Mouse (Mus musculus): ENCODE measurements around the gene Osm.

DNA sequence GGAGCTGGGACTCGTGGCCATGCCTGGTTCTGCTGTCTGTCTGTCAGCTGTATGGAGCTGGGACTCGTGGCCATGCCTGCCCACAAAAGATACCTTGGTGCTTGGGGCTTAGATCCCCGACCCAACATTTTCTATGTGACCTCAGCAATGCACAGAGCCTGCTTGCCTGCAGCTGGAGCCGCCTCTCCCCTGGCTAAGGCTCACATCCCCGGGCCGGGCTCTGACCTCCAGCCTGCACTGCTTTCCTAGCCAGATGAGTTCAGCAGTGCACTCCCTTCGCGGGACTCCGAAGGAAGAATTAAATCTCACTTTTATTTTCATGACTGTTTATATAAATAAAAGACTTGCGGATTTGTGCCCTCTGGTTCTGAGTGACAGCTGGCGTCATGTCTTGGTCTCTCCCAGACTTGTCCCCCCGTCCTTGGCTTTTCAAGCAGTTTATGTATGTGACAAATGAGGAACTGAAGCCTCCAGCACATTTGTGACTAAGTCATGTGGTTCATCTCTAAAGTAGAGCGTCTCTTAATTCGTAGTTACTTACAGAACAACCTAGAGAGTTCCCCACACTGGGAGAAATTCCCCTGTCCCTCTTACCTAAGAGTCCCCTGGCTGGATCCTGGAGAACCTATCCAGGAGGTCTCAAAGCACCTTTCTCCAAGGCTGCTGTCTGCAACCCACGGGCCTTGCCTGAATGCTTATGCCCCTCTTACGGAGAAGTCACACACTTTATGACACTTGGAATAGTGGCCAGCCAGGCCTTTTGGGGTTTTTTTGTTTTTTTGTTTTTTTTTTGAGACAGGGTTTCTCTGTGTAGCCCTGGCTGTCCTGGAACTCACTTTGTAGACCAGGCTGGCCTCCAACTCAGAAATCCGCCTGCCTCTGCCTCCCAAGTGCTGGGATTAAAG lies 13.9 kb upstream of the Osm start:
- TF ChIP-seq POLR2A (IDR thresholded peaks at IDR 0.05; ENCODE audit: borderline replicate concordance, extremely low read depth, insufficient read depth, insufficient read length, poor library complexity, severe bottlenecking) (no peak), CTCF (IDR thresholded peaks at IDR 0.05; ENCODE audit: borderline replicate concordance, extremely low read depth, insufficient read depth, insufficient read length) (no peak)
